Mouse (Mus musculus): ENCODE data around the gene Syt2.

DNA sequence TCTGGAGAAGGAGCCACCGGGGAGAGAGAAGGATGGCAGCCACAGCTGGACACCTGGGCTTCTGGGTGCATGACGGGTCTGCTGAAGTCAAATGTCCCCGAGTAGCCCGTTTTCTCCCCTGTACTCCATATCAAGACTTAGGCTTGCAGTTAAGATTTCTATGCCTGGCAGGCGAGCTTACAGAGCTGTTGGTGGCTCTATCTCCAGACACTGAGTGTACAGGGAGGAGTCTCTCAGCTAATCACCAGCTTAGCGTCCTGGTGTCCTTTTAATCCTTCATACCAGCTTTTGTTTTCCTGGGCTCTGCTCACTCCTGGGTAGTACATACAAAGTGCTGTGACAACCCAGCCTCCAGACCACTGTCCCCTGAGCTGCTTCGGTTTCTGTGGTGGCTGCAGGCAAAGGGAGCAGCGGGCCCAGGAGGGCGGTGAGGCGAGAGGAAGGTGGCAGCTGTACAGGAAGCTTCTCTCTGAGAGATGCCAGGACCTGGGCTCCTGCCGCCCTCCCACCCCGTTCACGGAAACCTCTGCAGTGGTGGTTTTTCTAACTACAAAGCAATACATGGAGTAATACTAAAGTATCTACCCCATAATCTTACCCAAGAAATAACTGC is 131.6 kb downstream of the Syt2 start:
- no peak for TF ChIP-seq CTCF (IDR thresholded peaks at IDR 0.05; ENCODE audit: insufficient read depth, low read length)
- no peak for TF ChIP-seq POLR2A (IDR thresholded peaks at IDR 0.05; ENCODE audit: borderline replicate concordance, extremely low read depth, low read depth, low read length)
